Mouse (Mus musculus) kidney, adult 2 months (tissue): ENCODE measurements around the gene Recql5.

Source experiments
- CTCF ChIP-seq: fragments of 200-500 bp; conservative IDR thresholded peaks from 2 replicates; pipeline ENCODE4 v1.5.1; 2011; ENCODE audit warnings: low read depth, mild to moderate bottlenecking, control low read depth, low read length, moderate library complexity, mixed read lengths; ENCODE audit not compliant: insufficient read depth, insufficient read length
- POLR2A ChIP-seq: fragments of 200-500 bp; IDR thresholded peaks from one replicate; pipeline ENCODE4 v1.6.1; 2011; ENCODE audit warnings: low read depth, low read length, control low read depth

DNA sequence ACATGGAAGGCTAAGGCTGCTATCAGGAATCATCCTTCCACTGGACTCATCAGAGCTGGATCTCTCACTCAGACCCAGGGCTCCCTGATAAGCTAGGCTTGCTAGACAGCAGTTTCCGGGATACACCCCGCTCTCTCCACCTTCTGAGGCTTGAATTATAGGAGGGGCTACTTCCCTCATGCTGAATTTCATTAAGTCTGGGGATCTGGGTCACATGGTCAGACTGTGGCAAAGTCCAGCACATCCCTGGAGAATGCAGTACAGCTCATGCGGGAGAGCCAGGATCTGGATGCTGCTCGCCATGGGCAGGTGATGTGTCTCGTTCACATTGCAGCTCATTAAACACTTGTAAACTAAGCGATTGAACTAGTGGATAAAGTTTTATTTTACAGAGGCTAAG lies 37.7 kb upstream of the Recql5 start:
- TF ChIP-seq POLR2A (no peak), CTCF (no peak)
